In genomic region chr11:16820138-16820537, GRCm38 (mm10) we compare ENCODE assay signal across 26 mouse cellular contexts.
DNase-seq lines count a peak whose midpoint lies in the region; ATAC-seq and TF ChIP-seq lines count a peak whose summit lies in the region.
"Had no signal": no experiment of that assay in that cellular context is flagged by ENCODE, and none has a peak within 500 bp of the region (broad histone marks: within the 10 kb centered on the region; RNA-seq: fewer than 3 reads in every experiment).

No protein-coding gene starts in this region.

- WGBS in hindbrain, postnatal 0 days = 70% methylated on average over 6 of the region's 6 CpGs
- 83% methylated on average over 6 of the region's 6 CpGs for WGBS in hindbrain, embryonic 13.5 days
- WGBS in midbrain, embryonic 13.5 days = 59% methylated on average over 6 of the region's 6 CpGs
- 64% methylated on average over 6 of the region's 6 CpGs for WGBS in midbrain, embryonic 15.5 days
- 54% methylated on average over 6 of the region's 6 CpGs for WGBS in midbrain, embryonic 14.5 days
- WGBS in neural tube, embryonic 15.5 days = 87% methylated on average over 6 of the region's 6 CpGs

- H3K4me1 ChIP-seq in hindbrain, postnatal 0 days (ENCODE audit: insufficient read depth, low read length) = no peaks in the 10 kb centered on the region
- no peaks in the 10 kb centered on the region for H3K4me1 ChIP-seq in hindbrain, embryonic 13.5 days (replicated peaks)
- no peaks in the 10 kb centered on the region for H3K4me1 ChIP-seq in midbrain, embryonic 13.5 days (replicated peaks)
- no peaks in the 10 kb centered on the region for H3K4me1 ChIP-seq in midbrain, embryonic 15.5 days
- H3K4me1 ChIP-seq in midbrain, embryonic 14.5 days (ENCODE audit: control insufficient read depth, insufficient read depth, low read length) = no peaks in the 10 kb centered on the region
- no peaks in the 10 kb centered on the region for H3K4me1 ChIP-seq in neural tube, embryonic 15.5 days
- H3K4me1 ChIP-seq: forebrain, embryonic 12.5 days; hindbrain, embryonic 10.5 days had no signal

- H3K9ac ChIP-seq in hindbrain, postnatal 0 days (replicated peaks; ENCODE audit: low read length) = no peak overlapping the region
- no peak overlapping the region for H3K9ac ChIP-seq in hindbrain, embryonic 13.5 days
- H3K9ac ChIP-seq in midbrain, embryonic 13.5 days (replicated peaks) = no peak overlapping the region
- no peak overlapping the region for H3K9ac ChIP-seq in midbrain, embryonic 15.5 days
- H3K9ac ChIP-seq in midbrain, embryonic 14.5 days (replicated peaks; ENCODE audit: low read length) = no peak overlapping the region
- no peak overlapping the region for H3K9ac ChIP-seq in neural tube, embryonic 15.5 days (replicated peaks)
- H3K9ac ChIP-seq: embryonic facial prominence, embryonic 12.5 days; forebrain, embryonic 12.5 days; heart, embryonic 12.5 days; limb, embryonic 13.5 days; stomach, embryonic 15.5 days had no signal

- peak; percentile 17 for DNase-seq in hindbrain, postnatal 0 days (ENCODE audit: low spot score)
- peak; percentile 9 for DNase-seq in midbrain, embryonic 14.5 days
- DNase-seq in cerebellum, postnatal 14 days = no peak
- no peak for DNase-seq in layer of hippocampus, postnatal 36 days
- DNase-seq: adrenal gland, postnatal 36 days; cerebellum, adult 11 months; cerebellum, adult 9-11 months; heart, postnatal 10 days; kidney, postnatal 25 days; right cerebral cortex, postnatal 4 days; thymus, postnatal 36 days had no signal

- 0 out of 2 replicates have a peak, but pooled peaks have one; percentile 36 for ATAC-seq in hindbrain, postnatal 0 days
- no peak for ATAC-seq in hindbrain, embryonic 13.5 days (ENCODE audit: low FRiP score)
- 0 out of 2 replicates have a peak, but pooled peaks have one; percentile 37 for ATAC-seq in midbrain, embryonic 13.5 days
- ATAC-seq in midbrain, embryonic 15.5 days (replicated peaks) = no peak
- no peak for ATAC-seq in midbrain, embryonic 14.5 days (ENCODE audit: low FRiP score, low TSS enrichment)
- ATAC-seq in neural tube, embryonic 15.5 days (ENCODE audit: low FRiP score) = no peak
- ATAC-seq: intestine, postnatal 0 days; lung, postnatal 0 days had no signal

- no peak overlapping the region for H3K27ac ChIP-seq in hindbrain, postnatal 0 days
- H3K27ac ChIP-seq in hindbrain, embryonic 13.5 days = no peak overlapping the region
- H3K27ac ChIP-seq in midbrain, embryonic 13.5 days = no peak overlapping the region
- no peak overlapping the region for H3K27ac ChIP-seq in midbrain, embryonic 15.5 days
- no peak overlapping the region for H3K27ac ChIP-seq in midbrain, embryonic 14.5 days (replicated peaks; ENCODE audit: low read depth, low read length)
- H3K27ac ChIP-seq in neural tube, embryonic 15.5 days (replicated peaks) = no peak overlapping the region
- H3K27ac ChIP-seq: embryonic facial prominence, embryonic 12.5 days; forebrain, embryonic 12.5 days; hindbrain, embryonic 10.5 days; layer of hippocampus, adult 2 months; limb, embryonic 13.5 days; macrophage; stomach, embryonic 15.5 days had no signal

- H3K36me3 ChIP-seq in hindbrain, postnatal 0 days (ENCODE audit: insufficient read depth, low read length) = no peaks in the 10 kb centered on the region
- no peaks in the 10 kb centered on the region for H3K36me3 ChIP-seq in hindbrain, embryonic 13.5 days
- H3K36me3 ChIP-seq in midbrain, embryonic 13.5 days = no peaks in the 10 kb centered on the region
- no peaks in the 10 kb centered on the region for H3K36me3 ChIP-seq in midbrain, embryonic 15.5 days (replicated peaks)
- H3K36me3 ChIP-seq in midbrain, embryonic 14.5 days (ENCODE audit: control insufficient read depth, insufficient read depth, low read length) = no peaks in the 10 kb centered on the region
- no peaks in the 10 kb centered on the region for H3K36me3 ChIP-seq in neural tube, embryonic 15.5 days
- H3K36me3 ChIP-seq: embryonic facial prominence, embryonic 12.5 days; forebrain, embryonic 12.5 days; heart, embryonic 12.5 days; hindbrain, embryonic 10.5 days; limb, embryonic 13.5 days; stomach, embryonic 15.5 days had no signal

- H3K27me3 ChIP-seq in hindbrain, postnatal 0 days (ENCODE audit: insufficient read depth, low read length) = no peaks in the 10 kb centered on the region
- H3K27me3 ChIP-seq in hindbrain, embryonic 13.5 days = no peaks in the 10 kb centered on the region
- no peaks in the 10 kb centered on the region for H3K27me3 ChIP-seq in midbrain, embryonic 13.5 days
- no peaks in the 10 kb centered on the region for H3K27me3 ChIP-seq in midbrain, embryonic 15.5 days (replicated peaks)
- H3K27me3 ChIP-seq in midbrain, embryonic 14.5 days (ENCODE audit: control insufficient read depth, insufficient read depth, low read length) = no peaks in the 10 kb centered on the region
- H3K27me3 ChIP-seq in neural tube, embryonic 15.5 days (replicated peaks) = no peaks in the 10 kb centered on the region
- H3K27me3 ChIP-seq: embryonic facial prominence, embryonic 12.5 days; forebrain, embryonic 12.5 days; limb, embryonic 13.5 days; stomach, embryonic 15.5 days had no signal

- no peak for TF ChIP-seq CTCF in hindbrain, postnatal 0 days (IDR thresholded peaks at IDR 0.05; ENCODE audit: low read depth)

- H3K4me2 ChIP-seq in hindbrain, postnatal 0 days (ENCODE audit: low read depth, low read length) = no peak overlapping the region
- no peak overlapping the region for H3K4me2 ChIP-seq in hindbrain, embryonic 13.5 days
- H3K4me2 ChIP-seq in midbrain, embryonic 13.5 days (replicated peaks) = no peak overlapping the region
- no peak overlapping the region for H3K4me2 ChIP-seq in midbrain, embryonic 15.5 days
- no peak overlapping the region for H3K4me2 ChIP-seq in midbrain, embryonic 14.5 days (ENCODE audit: low read length)
- H3K4me2 ChIP-seq in neural tube, embryonic 15.5 days = no peak overlapping the region
- H3K4me2 ChIP-seq: embryonic facial prominence, embryonic 12.5 days; forebrain, embryonic 12.5 days; heart, embryonic 12.5 days; limb, embryonic 13.5 days; stomach, embryonic 15.5 days had no signal

- H3K4me3 ChIP-seq in hindbrain, postnatal 0 days (ENCODE audit: low read length) = no peak overlapping the region
- H3K4me3 ChIP-seq in hindbrain, embryonic 13.5 days = no peak overlapping the region
- no peak overlapping the region for H3K4me3 ChIP-seq in midbrain, embryonic 13.5 days (replicated peaks)
- H3K4me3 ChIP-seq in midbrain, embryonic 15.5 days = no peak overlapping the region
- H3K4me3 ChIP-seq in midbrain, embryonic 14.5 days (replicated peaks; ENCODE audit: low read depth, low read length) = no peak overlapping the region
- no peak overlapping the region for H3K4me3 ChIP-seq in neural tube, embryonic 15.5 days (replicated peaks)
- H3K4me3 ChIP-seq: embryonic facial prominence, embryonic 12.5 days; erythroblast, embryonic 14.5 days; forebrain, embryonic 12.5 days; heart, embryonic 12.5 days; hindbrain, embryonic 10.5 days; layer of hippocampus, adult 2 months; limb, embryonic 13.5 days; stomach, embryonic 15.5 days had no signal

- no peaks in the 10 kb centered on the region for H3K9me3 ChIP-seq in hindbrain, postnatal 0 days (ENCODE audit: low read length)
- no peaks in the 10 kb centered on the region for H3K9me3 ChIP-seq in hindbrain, embryonic 13.5 days
- no peaks in the 10 kb centered on the region for H3K9me3 ChIP-seq in midbrain, embryonic 13.5 days
- H3K9me3 ChIP-seq in midbrain, embryonic 15.5 days = no peaks in the 10 kb centered on the region
- no peaks in the 10 kb centered on the region for H3K9me3 ChIP-seq in midbrain, embryonic 14.5 days (ENCODE audit: control insufficient read depth, low read length)
- no peaks in the 10 kb centered on the region for H3K9me3 ChIP-seq in neural tube, embryonic 15.5 days (replicated peaks)
- H3K9me3 ChIP-seq: embryonic facial prominence, embryonic 12.5 days; forebrain, embryonic 12.5 days; heart, embryonic 12.5 days; hindbrain, embryonic 10.5 days; limb, embryonic 13.5 days; stomach, embryonic 15.5 days had no signal

Comparison
In these comparisons a context has a peak if more than half of its experiments do, and no peak if none do; other contexts are left out.
1. ATAC-seq: peak in hindbrain, postnatal 0 days (single experiment) and midbrain, embryonic 13.5 days (single experiment); none in hindbrain, embryonic 13.5 days (single experiment), midbrain, embryonic 15.5 days (single experiment), midbrain, embryonic 14.5 days (single experiment) and neural tube, embryonic 15.5 days (single experiment).
2. DNase-seq: peak in hindbrain, postnatal 0 days (single experiment) and midbrain, embryonic 14.5 days (single experiment); none in cerebellum, postnatal 14 days (0 of 2) and layer of hippocampus, postnatal 36 days (0 of 2).